Mouse (Mus musculus) cortical plate, adult 2 months (tissue): ENCODE results near the gene Gm49352. TPM values are rescaled to one million over a fixed set of nuclear protein-coding genes. Genes with fewer than 3 reads are reported as not detected.
"Not testable (repeated sequence)": the region's sequence is repeated elsewhere in the genome, so short reads cannot be mapped to it uniquely, and the experiment has no call there.

Source experiments
- H3K27ac ChIP-seq: fragments of 200-500 bp; 2 replicates; pipeline ENCODE4 v1.5.1; 2012; ENCODE audit warnings: low read length, control low read depth, inconsistent platforms; ENCODE audit not compliant: insufficient read depth
- H3K4me1 ChIP-seq: fragments of 200-500 bp; 2 replicates; pipeline ENCODE4 v1.6.1; 2011; ENCODE audit warnings: low read length; ENCODE audit not compliant: control insufficient read depth, insufficient read depth
- H3K4me3 ChIP-seq: fragments of 200-500 bp; 2 replicates; pipeline ENCODE4 v1.5.1; 2011; ENCODE audit warnings: mild to moderate bottlenecking, low read length, control low read depth; ENCODE audit not compliant: insufficient read depth
- CTCF ChIP-seq: fragments of 200-500 bp; IDR thresholded peaks from 2 replicates; pipeline ENCODE4 v1.5.1; 2011; ENCODE audit warnings: mild to moderate bottlenecking, control low read depth, low read length; ENCODE audit not compliant: insufficient read depth; ENCODE audit errors: extremely low read depth
- POLR2A ChIP-seq: fragments of 200-500 bp; IDR thresholded peaks from 2 replicates; pipeline ENCODE4 v1.6.1; 2011; ENCODE audit warnings: mild to moderate bottlenecking, low read length, control low read depth; ENCODE audit not compliant: insufficient read depth; ENCODE audit errors: extremely low read depth
- polyA plus RNA-seq: library from polyadenylated mRNA; depleted of rRNA; stranded (reverse); fragments of >200 nt; gene quantifications from 2 replicates; pipeline ENCODE4 v1.2.3, GENCODE M21; 2012; rRNA removed

The Gm49352 gene
- not detected in 2 replicates for polyA plus RNA-seq

- not testable (repeated sequence) for H3K4me1 ChIP-seq, H3K27ac ChIP-seq, H3K4me3 ChIP-seq
These were observed at the start of gene Gm49352 for GRCm38 (mm10) chr13:61568074-61568473. Gene Gm49352 (minus strand): TSS chr13:61568174.

- Histone ChIP-seq H3K27ac (no peak within 1 kb of the TSS), H3K4me3 (no peak within 1 kb of the TSS), H3K4me1 (no peaks in the 10 kb centered on the region)
- TF ChIP-seq CTCF, result no peak
- TF ChIP-seq POLR2A, result no peak
These were observed 2.1 kb upstream of the Gm49352 start, which contains the start of gene Cts3 for GRCm38 (mm10) chr13:61570027-61570426. Gene Cts3 (minus strand): TSS chr13:61570127.

- Histone ChIP-seq H3K4me1 (no peaks in the 10 kb centered on the region), H3K27ac (no peak within 1 kb of the TSS), H3K4me3 (no peak within 1 kb of the TSS)
- TF ChIP-seq CTCF (no peak), POLR2A (no peak)
These were observed 26.3 kb downstream of the Gm49352 start, which contains the start of gene Ctsm for GRCm38 (mm10) chr13:61541631-61542030. Gene Ctsm (minus strand): TSS chr13:61541839.

Other genes starting within 250 kb of the Gm49352 start
- not detected in 2 replicates for gene Cts7, start 210.0 kb downstream of the Gm49352 start, polyA plus RNA-seq
- not detected in 2 replicates for gene Ctsm, start 26.3 kb downstream of the Gm49352 start, polyA plus RNA-seq
- not detected in 2 replicates for gene Cts3, start 2.0 kb upstream of the Gm49352 start, polyA plus RNA-seq